Mouse (Mus musculus) lung, adult 18-20 months (tissue): ENCODE data around the gene Dynlt1b.
A peak's percentile ranks its signal among the peaks of the same experiment; 100 is the strongest.
"Not testable (repeated sequence)": the region's sequence is repeated elsewhere in the genome, so short reads cannot be mapped to it uniquely, and the experiment has no call there.

Experiments used
- DNase-seq, 2 experiments: peaks; one replicate each; pipeline ENCODE4 v3.0.0; 2022; ENCODE audit warnings: mixed read lengths in 2 of 2

Gene Dynlt1b

DNA sequence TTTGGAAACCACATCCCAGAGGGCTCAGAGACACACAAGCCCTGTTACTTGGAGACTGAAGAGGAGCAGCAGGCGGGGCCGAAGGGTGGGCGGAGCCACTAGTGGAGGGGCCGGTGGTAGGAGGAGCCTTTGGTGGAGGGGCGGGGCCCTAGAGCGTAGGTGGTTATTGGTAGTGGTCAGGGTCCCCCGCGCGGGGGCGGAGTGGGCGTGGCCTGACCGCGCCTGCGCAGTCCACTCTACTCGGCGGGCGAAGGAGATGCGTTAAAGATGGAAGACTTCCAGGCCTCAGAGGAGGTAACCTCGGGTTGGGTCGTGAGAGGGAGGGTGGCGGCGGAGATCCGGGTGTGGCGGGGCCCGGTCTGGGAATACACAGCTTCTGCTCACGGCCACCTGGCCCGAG is at the start of gene Dynlt1b:
Gene Dynlt1b (plus strand): TSS at position 168 of the 400 bp plus-strand sequence.
- peak; percentile 100 for DNase-seq

DNA sequence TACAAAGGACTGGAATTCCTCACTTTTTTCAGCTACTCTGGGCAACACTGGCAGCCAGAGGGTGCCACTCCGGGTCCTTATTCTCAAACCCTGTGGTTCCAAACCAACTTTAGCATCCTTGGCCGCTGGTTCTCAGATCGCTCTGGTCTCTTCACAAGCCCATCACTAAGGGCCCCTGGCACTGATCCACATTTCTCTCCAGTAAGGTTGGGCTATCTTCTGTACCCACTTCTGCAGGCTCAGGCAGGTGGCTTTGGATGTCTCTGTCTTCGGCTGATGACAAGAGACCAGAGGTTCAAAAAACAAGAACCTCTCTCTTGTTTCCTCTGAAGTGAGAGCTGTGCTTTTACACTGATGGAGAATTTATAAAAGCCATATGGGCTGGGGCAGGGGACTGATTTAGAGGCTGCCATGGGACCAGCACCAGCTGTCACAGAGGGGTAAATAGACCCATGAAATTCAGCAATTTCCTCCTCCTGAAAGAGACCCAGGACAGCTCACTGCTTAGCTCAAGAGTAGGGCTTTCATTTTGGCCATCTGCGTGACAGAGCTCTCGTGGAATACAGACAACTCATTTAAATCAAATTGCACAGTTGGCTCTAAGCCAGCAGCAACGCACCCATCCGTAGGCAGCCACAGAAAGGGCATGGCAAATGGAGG is 49.6 kb upstream of the Dynlt1b start:
- DNase-seq, result not testable (repeated sequence)

DNA sequence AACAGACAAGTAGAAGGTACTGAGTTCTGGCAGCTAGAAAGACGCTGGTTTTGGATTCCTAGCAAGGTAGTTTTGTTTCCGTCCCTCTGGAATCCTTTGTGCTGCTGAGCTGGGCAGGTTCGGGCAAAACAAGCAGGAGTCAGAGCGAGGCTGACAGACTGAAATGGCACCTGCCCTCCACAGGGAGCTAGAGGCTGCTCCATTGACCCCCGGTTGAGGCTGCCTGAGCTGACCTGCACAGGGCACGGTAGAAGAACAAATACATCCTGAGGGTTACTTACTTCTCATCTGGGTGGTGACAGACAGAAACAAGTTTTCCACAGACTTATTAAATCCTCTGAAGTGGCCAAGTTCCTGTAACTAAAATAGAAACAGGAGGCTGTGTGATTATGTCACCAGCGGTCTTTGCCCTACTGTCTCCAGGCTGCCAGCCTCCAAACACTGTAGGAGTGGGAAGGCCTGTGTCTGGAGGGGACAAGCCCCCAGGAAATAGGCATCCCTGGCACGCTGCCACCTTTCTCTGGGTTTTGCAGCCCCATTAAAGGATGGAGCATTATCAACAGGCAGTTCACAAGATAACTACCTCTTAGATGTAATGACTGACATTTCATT is 48.7 kb upstream of the Dynlt1b start:
- not testable (repeated sequence) for DNase-seq

DNA sequence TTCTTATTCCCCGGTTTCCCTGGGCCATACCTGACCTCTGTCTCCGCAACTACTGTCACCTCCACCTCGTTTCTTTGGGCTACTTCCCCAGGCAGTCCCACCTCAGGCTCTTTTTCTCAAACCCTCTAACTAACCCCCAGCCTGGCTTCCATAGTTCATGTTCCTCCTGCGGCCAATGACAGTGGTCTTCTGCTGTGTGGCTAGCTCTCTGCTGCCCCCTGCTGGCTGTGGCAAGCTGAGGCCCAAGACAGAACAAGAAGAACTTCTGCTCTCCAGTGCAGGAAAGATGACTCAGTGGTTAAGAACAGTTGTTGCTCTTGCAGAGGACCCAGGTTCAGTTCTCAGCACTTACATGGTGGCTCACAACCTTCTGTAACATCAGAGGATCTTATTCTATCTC is 43.0 kb upstream of the Dynlt1b start:
- DNase-seq, result not testable (repeated sequence)

DNA sequence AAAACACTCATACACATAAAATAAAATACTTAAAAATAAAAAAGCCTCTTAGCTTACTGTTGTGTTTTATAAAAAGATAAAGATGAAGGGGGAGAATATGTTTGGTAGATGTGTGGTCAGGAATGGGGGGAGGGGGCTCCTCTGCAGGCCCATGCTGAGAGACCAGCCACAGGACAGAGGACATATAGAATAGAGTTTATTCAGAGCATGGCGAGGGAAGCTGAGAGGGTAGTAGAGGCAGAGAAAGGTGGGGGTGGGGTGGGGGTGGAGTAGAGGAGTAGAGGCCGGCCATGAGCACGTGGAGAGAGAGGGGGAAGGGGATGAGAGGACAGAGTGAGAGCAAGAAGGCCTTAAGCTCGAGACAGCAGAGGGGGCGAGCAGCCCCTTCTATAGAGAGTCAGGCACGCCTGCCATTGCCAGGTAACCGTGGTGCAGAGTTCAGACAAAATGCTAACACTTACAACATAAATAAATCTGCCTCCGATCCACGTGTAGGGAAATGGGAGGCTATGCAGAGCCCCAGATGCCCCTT is 42.5 kb upstream of the Dynlt1b start:
- DNase-seq, result not testable (repeated sequence)

DNA sequence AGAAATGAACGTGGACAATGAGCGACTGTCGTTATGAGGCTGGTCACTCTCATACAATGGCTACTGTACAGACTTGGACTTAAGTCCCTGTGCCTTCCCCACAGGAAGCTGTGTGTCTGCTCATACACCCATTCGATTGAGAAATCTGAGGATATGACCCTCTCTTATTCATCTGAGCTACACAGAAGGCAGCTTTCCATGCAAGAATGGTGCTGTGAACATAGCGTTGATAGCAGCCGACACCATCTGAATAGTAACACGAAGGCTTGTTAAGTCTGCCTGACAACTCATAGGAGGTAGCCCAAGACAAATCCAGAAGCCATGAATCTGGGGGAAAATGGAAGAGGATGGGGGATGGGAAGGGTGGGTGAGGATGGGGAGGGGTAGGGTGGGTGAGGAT is 40.4 kb upstream of the Dynlt1b start:
- DNase-seq, result not testable (repeated sequence)

DNA sequence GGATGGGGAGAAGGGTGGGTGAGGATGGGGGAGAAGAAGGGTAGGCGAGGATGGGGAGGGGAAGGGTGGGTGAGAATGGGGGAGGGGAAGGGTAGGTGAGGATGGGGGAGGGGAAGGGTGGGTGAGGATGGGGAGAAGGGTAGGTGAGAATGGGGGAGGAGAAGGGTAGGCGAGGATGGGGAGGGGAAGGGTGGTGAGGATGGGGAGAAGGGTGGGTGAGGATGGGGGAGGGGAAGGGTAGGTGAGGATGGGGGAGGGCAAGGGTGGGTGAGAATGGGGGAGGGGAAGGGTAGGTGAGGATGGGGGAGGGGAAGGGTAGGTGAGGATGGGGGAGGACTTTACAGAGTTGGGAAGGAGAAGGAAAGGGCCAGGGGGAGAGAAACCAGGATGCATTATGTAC is 39.2 kb upstream of the Dynlt1b start:
- not testable (repeated sequence) for DNase-seq

DNA sequence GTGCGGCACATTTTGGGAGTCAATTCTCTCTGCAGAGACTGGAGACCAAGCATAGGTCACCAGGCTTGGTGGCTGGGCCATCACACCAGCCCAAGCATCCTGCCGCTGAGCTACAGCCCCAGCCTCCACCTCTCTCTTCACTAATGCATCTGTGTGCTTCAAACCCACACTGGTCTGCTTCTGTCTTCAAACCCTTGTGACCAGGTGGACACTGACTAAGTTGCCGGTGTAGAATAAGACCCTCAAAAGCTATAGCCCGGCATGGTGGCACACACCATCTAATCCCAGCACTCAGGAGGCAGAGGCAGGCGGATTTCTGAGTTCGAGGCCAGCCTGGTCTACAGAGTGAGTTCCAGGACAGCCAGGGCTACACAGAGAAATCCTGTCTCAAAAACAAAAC is 38.2 kb upstream of the Dynlt1b start:
- not testable (repeated sequence) for DNase-seq

DNA sequence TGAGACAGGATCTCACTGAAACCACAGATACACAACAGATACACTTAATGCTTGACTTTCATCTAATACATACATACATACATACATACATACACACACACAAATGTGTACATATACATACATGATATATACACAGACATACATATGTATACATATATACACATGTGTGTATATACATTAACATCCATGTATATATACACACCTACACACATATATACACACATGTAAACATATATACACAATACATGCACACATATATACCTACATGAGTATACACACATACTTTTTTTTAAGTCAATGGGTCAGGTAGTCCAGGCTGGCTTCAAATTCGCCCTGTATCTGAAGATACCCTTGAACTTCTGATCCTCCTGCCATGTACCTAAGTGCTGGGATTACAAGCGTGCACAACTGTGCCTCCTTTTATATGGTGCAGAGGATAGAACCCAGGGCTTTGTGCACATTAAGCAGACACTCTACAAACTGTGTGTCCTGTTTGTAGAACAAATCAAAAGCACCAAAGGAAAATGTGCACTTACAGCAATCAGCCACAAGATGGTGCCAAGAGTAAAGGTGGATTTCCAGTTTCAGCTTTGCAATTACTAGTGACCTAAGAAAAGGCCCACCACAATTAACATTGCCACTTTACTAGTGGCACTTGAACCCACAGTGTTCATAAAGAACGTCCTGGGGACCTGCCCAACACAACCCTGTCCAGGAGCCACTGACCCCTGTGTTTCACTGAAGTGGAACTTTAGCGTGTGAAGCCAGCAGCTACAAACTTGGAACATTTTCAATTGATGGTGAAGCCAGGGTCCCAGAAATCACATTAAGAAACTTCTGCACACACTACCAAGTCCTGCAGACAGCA is 37.2 kb upstream of the Dynlt1b start:
- not testable (repeated sequence) for DNase-seq

DNA sequence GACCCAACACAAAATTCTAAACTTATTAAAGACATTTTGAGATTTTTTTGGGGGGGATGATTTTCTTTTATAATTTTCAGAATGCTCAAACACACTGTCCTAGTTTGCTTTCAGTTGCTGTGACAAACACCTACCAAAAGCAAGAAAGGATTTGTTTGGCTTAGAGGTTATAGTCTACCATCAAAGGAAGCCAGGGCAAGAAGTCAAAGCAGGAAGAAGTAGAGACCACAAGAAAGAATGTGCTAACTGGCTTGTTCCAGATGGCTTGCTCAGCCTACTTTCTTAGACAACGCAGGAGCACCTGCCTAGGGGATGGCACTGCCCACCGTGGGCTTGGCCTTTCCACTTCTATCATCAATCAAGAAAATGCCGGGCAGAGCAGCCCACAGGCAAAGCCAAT is 31.8 kb upstream of the Dynlt1b start:
- DNase-seq, result not testable (repeated sequence)

DNA sequence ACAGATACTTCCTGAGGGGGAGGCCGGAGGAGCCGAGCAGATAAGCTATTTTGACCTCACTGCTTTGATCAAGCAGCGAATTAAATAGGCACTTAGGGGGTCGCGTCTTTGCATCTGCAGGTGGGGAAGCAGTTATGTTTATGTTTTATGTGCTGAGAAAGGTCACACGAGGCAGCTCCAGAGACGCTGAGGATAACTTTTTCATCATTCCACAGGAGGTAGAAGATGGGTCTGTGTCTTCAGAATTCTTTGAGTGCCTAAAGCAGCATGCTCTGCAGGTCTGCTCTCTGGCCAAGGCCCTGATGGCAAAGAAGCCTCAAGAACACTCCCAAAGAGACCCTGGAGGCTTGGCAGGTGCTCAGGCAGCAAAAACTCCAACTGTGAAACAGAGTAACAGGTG is 31.1 kb upstream of the Dynlt1b start:
- not testable (repeated sequence) for DNase-seq

DNA sequence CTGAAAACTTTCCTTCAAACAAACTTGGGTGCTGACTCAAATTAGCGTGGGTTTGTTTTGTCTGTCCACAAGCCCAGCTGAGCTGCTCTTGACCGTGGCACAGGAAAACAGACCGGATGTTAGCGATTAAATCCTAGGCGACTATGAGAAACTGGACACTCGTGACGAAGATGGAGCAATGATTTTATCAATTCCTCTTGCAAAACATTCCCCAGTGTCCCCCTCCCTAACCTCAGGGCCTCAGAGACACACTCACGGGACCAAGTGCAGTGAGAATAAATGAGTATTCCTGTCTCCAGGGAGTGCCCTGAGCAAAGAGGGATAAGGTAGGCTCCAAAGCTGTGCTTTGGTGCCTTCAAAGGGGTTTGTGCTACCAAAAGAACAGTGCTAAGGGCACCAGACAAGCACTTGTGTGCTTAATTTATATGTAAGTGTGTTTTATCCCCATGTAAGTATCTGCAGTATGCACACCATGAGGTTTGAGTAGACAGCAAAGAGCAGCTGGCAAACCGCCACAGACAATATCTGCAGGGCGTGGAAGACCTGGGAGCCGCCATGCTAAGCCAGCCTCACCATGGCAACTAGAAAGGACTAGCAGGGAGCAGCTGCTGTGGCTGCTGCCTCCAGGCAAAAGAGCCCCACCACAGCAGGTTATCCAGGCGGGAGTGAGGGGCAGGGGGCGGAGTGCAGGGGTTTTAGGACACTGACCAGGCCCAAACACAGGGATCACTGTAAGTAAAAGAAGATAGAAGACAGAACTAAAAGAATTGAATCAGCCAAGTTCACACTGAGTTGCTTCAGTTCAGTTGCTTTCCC is 30.4 kb upstream of the Dynlt1b start:
- DNase-seq, result peak in 1 of 2 experiments; percentile 25

DNA sequence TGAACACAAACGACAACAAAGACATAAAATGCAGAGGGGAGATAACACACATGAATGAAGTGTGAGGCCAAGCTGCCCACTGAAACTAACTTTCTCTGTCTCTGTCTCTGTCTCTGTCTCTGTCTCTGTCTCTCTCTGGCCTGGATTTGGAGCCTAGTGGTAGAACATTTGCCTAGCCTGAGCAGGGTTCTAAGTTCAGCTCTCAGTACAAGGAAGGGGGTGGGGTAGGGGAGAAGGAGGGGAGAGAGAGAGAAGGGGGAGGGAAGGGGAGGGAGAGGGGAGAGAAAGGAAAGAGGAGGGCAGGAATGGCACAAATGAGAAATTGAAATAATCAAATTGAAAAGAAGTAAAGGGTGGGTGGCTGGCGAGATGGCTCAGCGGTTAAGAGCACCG is 29.8 kb upstream of the Dynlt1b start:
- not testable (repeated sequence) for DNase-seq

DNA sequence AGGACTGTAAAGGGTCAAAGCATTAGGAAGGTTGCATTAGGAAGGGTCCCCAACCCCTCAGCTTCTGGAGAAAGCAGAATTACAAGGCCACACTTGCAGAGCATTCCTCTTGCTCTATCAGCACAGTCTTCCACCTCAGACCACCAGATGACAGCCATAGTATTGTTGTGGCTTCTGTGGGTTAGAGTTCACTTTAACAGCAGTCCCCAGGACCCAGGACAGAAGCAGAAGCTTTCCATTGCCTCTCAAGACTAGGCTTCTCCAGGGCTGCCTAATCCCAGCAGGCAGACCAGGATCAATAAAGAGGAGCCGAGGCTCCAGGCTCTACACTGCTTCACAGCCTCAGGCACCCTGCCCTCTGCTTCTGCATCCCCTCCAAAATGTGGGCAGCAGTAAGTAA is 25.4 kb upstream of the Dynlt1b start:
- not testable (repeated sequence) for DNase-seq

DNA sequence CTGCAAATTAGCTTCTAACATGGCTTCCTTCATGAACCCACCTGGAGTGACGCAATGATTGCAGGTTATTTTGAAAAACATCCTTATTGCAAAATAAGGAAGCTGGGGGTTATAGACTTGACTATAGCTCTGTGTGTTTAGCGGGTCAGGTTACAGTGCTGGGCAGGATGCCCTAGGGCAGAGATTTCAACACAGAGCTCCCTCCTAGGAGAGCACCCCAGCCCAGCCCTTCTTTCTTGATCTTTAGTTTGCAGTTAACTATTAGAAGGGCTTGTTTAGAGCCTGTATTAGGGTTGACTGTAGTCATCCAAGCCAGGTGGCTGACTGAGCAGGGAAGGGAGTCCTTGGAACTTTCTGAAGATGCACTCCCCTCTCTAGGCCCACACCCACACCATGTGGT is 22.9 kb upstream of the Dynlt1b start:
- DNase-seq, result peak; percentile 92 to 95

DNA sequence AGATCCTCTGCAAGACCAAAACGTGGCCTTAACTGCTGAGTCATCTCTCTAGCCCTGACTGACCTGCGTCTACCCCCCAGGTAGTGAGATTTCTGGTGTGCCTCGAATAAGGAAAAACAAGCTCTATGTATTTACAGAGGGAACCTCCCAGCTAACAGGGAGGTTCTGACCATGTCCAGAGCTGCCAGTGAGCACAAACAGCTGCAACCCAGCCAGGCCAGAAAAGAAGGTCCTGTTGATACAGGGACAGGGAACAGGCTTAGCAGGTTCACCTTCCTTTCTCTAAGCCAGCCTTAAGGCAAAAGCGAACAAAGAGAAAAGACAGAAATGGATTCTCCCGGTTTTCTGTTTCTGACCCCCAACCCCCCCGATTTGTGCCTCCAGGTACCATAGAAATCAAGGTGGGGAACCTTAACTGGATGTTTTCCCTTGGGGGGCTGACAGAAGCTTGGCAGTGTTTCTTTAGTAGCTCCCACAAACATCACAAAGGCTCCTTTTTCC is 19.1 kb upstream of the Dynlt1b start:
- DNase-seq, result peak in 1 of 2 experiments; percentile 14

DNA sequence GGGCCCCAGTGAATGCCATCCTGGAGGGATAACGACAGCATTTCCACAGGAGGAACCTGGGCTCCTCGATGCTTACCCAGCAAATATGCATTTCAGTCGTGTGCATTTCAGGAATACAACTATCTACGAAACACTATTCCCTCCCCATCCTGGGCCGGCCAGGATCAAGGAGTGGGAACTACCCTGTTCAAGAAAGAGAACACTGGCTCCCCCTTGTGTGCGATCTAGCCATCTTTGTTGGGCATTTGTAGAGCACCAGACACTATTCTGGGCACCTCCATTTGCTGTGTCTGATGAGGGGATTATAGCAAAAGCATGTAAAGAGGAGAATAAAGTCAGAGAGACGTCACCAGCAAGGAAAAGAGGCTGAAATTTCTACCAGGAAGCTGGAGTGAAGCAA is 12.8 kb upstream of the Dynlt1b start:
- DNase-seq, result not testable (repeated sequence)

DNA sequence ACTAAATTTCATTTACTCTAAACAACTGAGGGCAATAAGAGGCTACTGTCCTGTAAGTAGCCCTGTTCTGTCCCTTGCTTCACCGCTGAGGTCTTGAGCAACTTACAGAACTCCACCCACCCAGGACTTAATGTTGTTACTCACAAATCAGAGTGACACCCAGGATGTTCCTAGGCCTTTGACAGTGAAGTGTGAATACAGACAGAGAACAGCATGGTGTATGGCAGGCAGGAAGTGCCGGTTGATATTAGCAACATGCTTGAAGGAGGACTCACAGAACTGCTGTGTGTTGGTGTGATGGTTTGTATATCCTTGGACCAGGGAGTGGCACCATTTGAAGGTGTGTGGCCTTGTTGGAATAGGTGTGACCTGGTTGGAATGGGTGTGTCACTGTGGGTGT is 9.4 kb upstream of the Dynlt1b start:
- DNase-seq, result not testable (repeated sequence)

DNA sequence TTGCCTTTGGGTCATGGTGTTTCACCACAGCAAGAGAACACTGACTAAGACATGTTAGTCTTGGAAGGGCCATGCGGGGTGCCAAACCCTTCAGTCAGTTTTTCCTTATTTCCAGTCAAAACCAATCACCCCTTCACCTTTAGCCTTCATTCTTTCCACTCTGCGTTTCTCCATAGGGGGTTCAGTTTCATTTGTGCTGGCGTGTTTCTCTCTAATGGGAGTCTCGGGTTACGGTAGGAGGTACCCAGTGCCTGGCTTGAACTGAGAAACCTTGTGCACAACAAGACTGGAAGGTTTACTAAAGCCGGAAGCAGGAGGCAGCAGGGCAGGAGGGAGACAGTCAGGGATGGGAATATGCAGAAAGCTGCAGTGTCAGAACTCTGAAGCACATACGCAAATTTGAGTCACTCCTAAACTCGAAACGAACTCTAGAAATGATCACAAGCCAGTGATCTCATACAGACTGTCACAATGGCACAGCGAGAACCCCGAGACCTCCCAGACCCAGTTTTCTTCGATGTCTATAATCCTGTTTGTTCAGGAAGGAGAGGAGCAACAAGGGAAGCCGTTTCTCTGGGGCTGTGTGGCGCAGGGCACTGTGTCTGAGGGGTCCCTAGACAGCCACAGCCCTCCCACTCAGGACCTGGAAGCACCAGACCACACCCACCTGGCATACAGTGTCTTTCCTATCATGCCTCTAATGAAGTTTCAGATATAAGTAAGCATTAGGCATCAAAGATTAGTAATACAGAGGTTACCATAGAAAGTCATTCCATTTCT is 8.2 kb upstream of the Dynlt1b start:
- not testable (repeated sequence) for DNase-seq

DNA sequence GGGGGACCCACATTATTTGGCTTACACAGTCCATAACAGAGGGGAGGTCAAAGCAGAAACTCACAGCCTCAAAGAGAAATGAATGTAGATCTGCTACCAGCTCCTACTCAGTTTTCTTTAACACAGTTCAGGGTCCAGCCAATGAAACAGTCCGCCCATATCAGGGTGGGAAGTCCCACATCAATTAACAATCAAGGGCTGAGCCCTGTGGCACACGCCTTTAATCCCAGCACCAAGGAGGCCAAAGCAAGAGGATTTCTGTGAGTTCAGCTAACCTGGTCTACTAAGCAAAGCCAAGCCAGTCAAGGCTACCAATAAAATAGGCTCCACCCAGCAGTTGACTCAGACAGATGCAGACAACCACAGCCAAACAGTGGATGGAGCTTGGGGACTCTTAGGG is 7.5 kb upstream of the Dynlt1b start:
- not testable (repeated sequence) for DNase-seq

DNA sequence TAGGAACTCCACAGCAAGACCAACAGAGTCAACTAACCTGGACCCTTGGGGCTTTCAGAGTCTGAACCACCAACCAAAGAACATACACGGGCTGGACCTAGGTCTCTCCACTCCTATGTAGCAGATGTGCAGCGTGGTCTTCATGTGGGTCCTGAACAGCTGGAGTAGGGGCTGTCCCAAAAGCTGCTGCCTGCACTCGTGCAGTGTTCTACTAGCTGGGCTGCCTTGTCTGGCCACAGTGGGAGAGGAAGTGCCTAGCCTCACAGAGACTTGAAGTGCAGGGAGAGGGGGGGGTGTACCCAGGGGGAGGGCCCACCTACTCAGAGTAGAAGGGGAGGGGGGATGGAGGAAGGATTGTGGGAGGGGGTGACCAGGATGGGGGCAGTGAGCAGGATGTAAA is 7.1 kb upstream of the Dynlt1b start:
- not testable (repeated sequence) for DNase-seq
